Mouse (Mus musculus) stomach, embryonic 14.5 days (tissue): ENCODE data around the gene Eef1akmt1. TPM values are rescaled to one million over a fixed set of nuclear protein-coding genes. Genes with fewer than 3 reads are reported as not detected.
A peak's percentile ranks its signal among the peaks of the same experiment; 100 is the strongest.

Source experiments
- ATAC-seq: fragments of 200-750 bp; cut with Nextera tagmentation; 2 replicates; pipeline ENCODE4 v1.8.0; 2017; ENCODE audit warnings: low read depth, moderate TSS enrichment; ENCODE audit not compliant: insufficient number of reproducible peaks, insufficient read depth, low FRiP score
- H3K27ac ChIP-seq: fragments of 300-500 bp; sonication (generic); 2 replicates; pipeline ENCODE4 v1.5.1; 2014; ENCODE audit warnings: mild to moderate bottlenecking, low read length, moderate library complexity, mixed read lengths
- H3K27me3 ChIP-seq: fragments of 300-500 bp; sonication (generic); 2 replicates; pipeline ENCODE4 v1.6.1; 2014; ENCODE audit warnings: low read length, control low read depth, mixed read lengths; ENCODE audit not compliant: control insufficient read depth, insufficient read depth
- H3K36me3 ChIP-seq: fragments of 300-500 bp; sonication (generic); 2 replicates; pipeline ENCODE4 v1.6.1; 2014; ENCODE audit warnings: mild to moderate bottlenecking, control low read depth, low read length, moderate library complexity, mixed read lengths; ENCODE audit not compliant: control insufficient read depth, insufficient read depth
- H3K4me1 ChIP-seq: fragments of 300-500 bp; sonication (generic); 2 replicates; pipeline ENCODE4 v1.6.1; 2014; ENCODE audit warnings: low read length, control low read depth, mixed read lengths; ENCODE audit not compliant: control insufficient read depth, insufficient read depth
- H3K4me2 ChIP-seq: fragments of 300-500 bp; sonication (generic); replicated peaks from 2 replicates; pipeline ENCODE4 v1.6.1; 2014; ENCODE audit warnings: low read depth, low read length, control low read depth
- H3K4me3 ChIP-seq: fragments of 300-500 bp; sonication (generic); 2 replicates; pipeline ENCODE4 v1.5.1; 2014; ENCODE audit warnings: low read depth, low read length, control low read depth
- H3K9ac ChIP-seq: fragments of 300-500 bp; sonication (generic); replicated peaks from 2 replicates; pipeline ENCODE4 v1.6.1; 2014; ENCODE audit warnings: low read depth, mild to moderate bottlenecking, control low read depth, low read length, moderate library complexity, mixed read lengths
- H3K9me3 ChIP-seq: fragments of 300-500 bp; sonication (generic); 2 replicates; pipeline ENCODE4 v1.6.1; 2016; ENCODE audit warnings: low read depth, low read length, control low read depth; ENCODE audit not compliant: control insufficient read depth
- WGBS: fragments of 180-500 bp; shearing (Covaris S2); extraction: QIAGEN DNeasy Blood & Tissue Kit; methylation state at CpG from one replicate; pipeline ENCODE4 v1.1.7; 2014; 5-methylcytosine and 5-hydroxymethylcytosine counted together
- polyA plus RNA-seq: library from polyadenylated mRNA; unstranded; fragments of >200 nt; fragmentation: Nextera tagmentation; extraction: Ambion mirVana; gene quantifications from 2 replicates; pipeline ENCODE4 v1.2.1, GENCODE M21; 2014

Gene Eef1akmt1
- polyA plus RNA-seq, 1 experiment from 2014 or later, result 103 TPM

GRCm38 (mm10) chr14:57533214-57533613 is 38.2 kb downstream of the Eef1akmt1 start:
- H3K27ac ChIP-seq, result no peak overlapping the region
- peaks cover 26% of the 10 kb centered on the region; the same call in 1 of the 2 replicates for H3K4me1 ChIP-seq
- no peaks in the 10 kb centered on the region for H3K9me3 ChIP-seq
- no peak overlapping the region for H3K4me2 ChIP-seq
- H3K36me3 ChIP-seq, result no peaks in the 10 kb centered on the region
- H3K9ac ChIP-seq, result no peak overlapping the region
- H3K4me3 ChIP-seq, result no peak overlapping the region
- ATAC-seq, result no peak
- 48% methylated on average over 3 of the region's 3 CpGs for WGBS
- 0 out of 2 replicates have a peak, but pooled peaks cover 2% of the 10 kb centered on the region for H3K27me3 ChIP-seq

GRCm38 (mm10) chr14:57532577-57532976 is 38.8 kb downstream of the Eef1akmt1 start:
- Histone ChIP-seq H3K4me1 (peaks cover 20% of the 10 kb centered on the region; the same call in 1 of the 2 replicates), H3K4me2 (no peak overlapping the region), H3K9me3 (no peaks in the 10 kb centered on the region), H3K36me3 (no peaks in the 10 kb centered on the region), H3K9ac (no peak overlapping the region), H3K4me3 (no peak overlapping the region), H3K27me3 (0 out of 2 replicates have a peak, but pooled peaks cover 2% of the 10 kb centered on the region), H3K27ac (no peak overlapping the region)
- no peak for ATAC-seq
- 85% methylated on average over 3 of the region's 3 CpGs for WGBS

- no peaks in the 10 kb centered on the region for H3K36me3 ChIP-seq
- peaks cover 10% of the 10 kb centered on the region; the same call in 1 of the 2 replicates for H3K4me1 ChIP-seq
- H3K9ac ChIP-seq, result no peak overlapping the region
- no peak overlapping the region for H3K27ac ChIP-seq
- no peaks in the 10 kb centered on the region for H3K9me3 ChIP-seq
- ATAC-seq, result no peak
- H3K4me3 ChIP-seq, result no peak overlapping the region
- 0 out of 2 replicates have a peak, but pooled peaks cover 2% of the 10 kb centered on the region for H3K27me3 ChIP-seq
- no peak overlapping the region for H3K4me2 ChIP-seq
- 69% methylated on average over 5 of the region's 5 CpGs for WGBS
These were observed 41.5 kb downstream of the Eef1akmt1 start for GRCm38 (mm10) chr14:57529786-57530515.

GRCm38 (mm10) chr14:57529086-57529785 is 42.2 kb downstream of the Eef1akmt1 start:
- Histone ChIP-seq H3K36me3 (no peaks in the 10 kb centered on the region), H3K4me2 (no peak overlapping the region), H3K27ac (no peak overlapping the region), H3K4me3 (no peak overlapping the region), H3K9ac (no peak overlapping the region), H3K9me3 (no peaks in the 10 kb centered on the region), H3K4me1 (peaks cover 4% of the 10 kb centered on the region; the same call in 1 of the 2 replicates), H3K27me3 (0 out of 2 replicates have a peak, but pooled peaks cover 2% of the 10 kb centered on the region)
- WGBS, result 66% methylated on average over 10 of the region's 10 CpGs
- ATAC-seq, result no peak

GRCm38 (mm10) chr14:57527598-57527997 is 43.8 kb downstream of the Eef1akmt1 start:
- H3K27me3 ChIP-seq, result no peaks in the 10 kb centered on the region
- H3K9me3 ChIP-seq, result no peaks in the 10 kb centered on the region
- no peaks in the 10 kb centered on the region for H3K36me3 ChIP-seq
- no peak overlapping the region for H3K9ac ChIP-seq
- no peaks in the 10 kb centered on the region for H3K4me1 ChIP-seq
- WGBS, result 51% methylated on average over 2 of the region's 2 CpGs
- no peak overlapping the region for H3K27ac ChIP-seq
- no peak overlapping the region for H3K4me3 ChIP-seq
- ATAC-seq, result no peak
- H3K4me2 ChIP-seq, result no peak overlapping the region

- Histone ChIP-seq H3K9me3 (no peaks in the 10 kb centered on the region), H3K4me1 (no peaks in the 10 kb centered on the region), H3K4me3 (no peak overlapping the region), H3K4me2 (no peak overlapping the region), H3K27me3 (no peaks in the 10 kb centered on the region), H3K9ac (no peak overlapping the region), H3K27ac (no peak overlapping the region), H3K36me3 (no peaks in the 10 kb centered on the region)
- 37% methylated on average over 7 of the region's 7 CpGs for WGBS
- no peak for ATAC-seq
These were observed 44.3 kb downstream of the Eef1akmt1 start for GRCm38 (mm10) chr14:57527122-57527521.

GRCm38 (mm10) chr14:57526050-57526623 is 45.3 kb downstream of the Eef1akmt1 start:
- no peak overlapping the region for H3K9ac ChIP-seq
- H3K4me2 ChIP-seq, result peak overlapping the region; percentile 77
- no peaks in the 10 kb centered on the region for H3K36me3 ChIP-seq
- 55% methylated on average over 10 of the region's 10 CpGs for WGBS
- no peaks in the 10 kb centered on the region for H3K27me3 ChIP-seq
- H3K9me3 ChIP-seq, result no peaks in the 10 kb centered on the region
- peak overlapping the region; percentile 63 for H3K4me3 ChIP-seq
- no peaks in the 10 kb centered on the region for H3K4me1 ChIP-seq
- no peak overlapping the region for H3K27ac ChIP-seq
- 0 out of 2 replicates have a peak, but pooled peaks have one; percentile 0 for ATAC-seq

- WGBS, result under 1% methylated on average over 38 of the region's 60 CpGs
- H3K27me3 ChIP-seq, result no peaks in the 10 kb centered on the region
- H3K4me3 ChIP-seq, result peak overlapping the region; percentile 63
- H3K4me1 ChIP-seq, result no peaks in the 10 kb centered on the region
- peak; percentile 87 for ATAC-seq
- H3K36me3 ChIP-seq, result no peaks in the 10 kb centered on the region
- H3K4me2 ChIP-seq, result peak overlapping the region; percentile 77
- no peaks in the 10 kb centered on the region for H3K9me3 ChIP-seq
- H3K9ac ChIP-seq, result peak overlapping the region; percentile 60
- peak overlapping the region; percentile 76; the same call in 1 of the 2 replicates for H3K27ac ChIP-seq
These were observed 45.9 kb downstream of the Eef1akmt1 start for GRCm38 (mm10) chr14:57525388-57526049.
